Mouse (Mus musculus): ENCODE data around the gene Atp2b4.
A peak's percentile ranks its signal among the peaks of the same experiment; 100 is the strongest.
"Not testable (repeated sequence)": the region's sequence is repeated elsewhere in the genome, so short reads cannot be mapped to it uniquely, and the experiment has no call there.

Gene Atp2b4

GRCm38 (mm10) chr1:133693536-133694114 is 107.2 kb downstream of the Atp2b4 start:
- no peak for DNase-seq (ENCODE audit: low spot score)

- no peak for DNase-seq (ENCODE audit: low spot score)
These were observed 108.6 kb downstream of the Atp2b4 start for GRCm38 (mm10) chr1:133692195-133692594.

GRCm38 (mm10) chr1:133691046-133691445 is 109.8 kb downstream of the Atp2b4 start:
- DNase-seq (ENCODE audit: low spot score), result no peak

GRCm38 (mm10) chr1:133689897-133690296 is 110.9 kb downstream of the Atp2b4 start, which contains the start of gene Lax1:
TSS of gene Lax1 (minus strand) at chr1:133690108.
- no peak for DNase-seq (ENCODE audit: low spot score)

GRCm38 (mm10) chr1:133688301-133688700 is 112.5 kb downstream of the Atp2b4 start:
- no peak for DNase-seq (ENCODE audit: low spot score)

GRCm38 (mm10) chr1:133685749-133686519 is 114.9 kb downstream of the Atp2b4 start:
- DNase-seq (ENCODE audit: low spot score), result no peak

GRCm38 (mm10) chr1:133671801-133672200 is 129.0 kb downstream of the Atp2b4 start:
- DNase-seq (ENCODE audit: low spot score), result no peak

- DNase-seq (ENCODE audit: low spot score), result no peak
These were observed 129.6 kb downstream of the Atp2b4 start for GRCm38 (mm10) chr1:133671266-133671665.

GRCm38 (mm10) chr1:133670776-133671175 is 130.1 kb downstream of the Atp2b4 start:
- DNase-seq (ENCODE audit: low spot score), result no peak

- DNase-seq (ENCODE audit: low spot score), result no peak
These were observed 130.7 kb downstream of the Atp2b4 start for GRCm38 (mm10) chr1:133670190-133670589.

GRCm38 (mm10) chr1:133668618-133669017 is 132.2 kb downstream of the Atp2b4 start:
- no peak for DNase-seq (ENCODE audit: low spot score)

GRCm38 (mm10) chr1:133667721-133668120 is 133.1 kb downstream of the Atp2b4 start:
- no peak for DNase-seq (ENCODE audit: low spot score)

- DNase-seq (ENCODE audit: low spot score), result not testable (repeated sequence)
These were observed 135.1 kb downstream of the Atp2b4 start for GRCm38 (mm10) chr1:133665713-133666112.

- no peak for DNase-seq (ENCODE audit: low spot score)
These were observed 136.5 kb downstream of the Atp2b4 start for GRCm38 (mm10) chr1:133664203-133664970.

GRCm38 (mm10) chr1:133663427-133663826 is 137.4 kb downstream of the Atp2b4 start:
- no peak for DNase-seq (ENCODE audit: low spot score)

- DNase-seq (ENCODE audit: low spot score), result no peak
These were observed 137.9 kb downstream of the Atp2b4 start for GRCm38 (mm10) chr1:133662941-133663340.

- DNase-seq (ENCODE audit: low spot score), result peak; percentile 64
These were observed 139.5 kb downstream of the Atp2b4 start, which contains the start of gene Gm38394 for GRCm38 (mm10) chr1:133661203-133661933. TSS of gene Gm38394 (minus strand) at chr1:133661318.

GRCm38 (mm10) chr1:133660466-133661202 is 140.2 kb downstream of the Atp2b4 start, which contains the start of gene Zbed6:
TSS of gene Zbed6 (minus strand) at chr1:133660885.
- peak; percentile 39 for DNase-seq (ENCODE audit: low spot score)

- no peak for DNase-seq (ENCODE audit: low spot score)
These were observed 142.0 kb downstream of the Atp2b4 start for GRCm38 (mm10) chr1:133658878-133659277.

- DNase-seq (ENCODE audit: low spot score), result no peak
These were observed 144.0 kb downstream of the Atp2b4 start for GRCm38 (mm10) chr1:133656811-133657210.

GRCm38 (mm10) chr1:133653033-133653432 is 147.8 kb downstream of the Atp2b4 start:
- no peak for DNase-seq (ENCODE audit: low spot score)

Data from ovary, postnatal 10 days (tissue).